Mouse (Mus musculus) layer of hippocampus, postnatal 14 days (tissue): ENCODE measurements around the gene Frrs1l. TPM values are rescaled to one million over a fixed set of nuclear protein-coding genes. Genes with fewer than 3 reads are reported as not detected.

Source experiments
- DNase-seq, 2 experiments: peaks; one replicate each; pipeline ENCODE4 v3.0.0; 2021 to 2022; ENCODE audit warnings: low spot score in 2 of 2, mixed read lengths in 1 of 2
- total RNA-seq, 2 experiments: library from RNA; stranded (reverse); gene quantifications; 2 replicates each; pipeline ENCODE4 v1.2.3; 2021

Gene Frrs1l
- total RNA-seq, 2 experiments from 2014 or later: 161 to 167 TPM

DNA sequence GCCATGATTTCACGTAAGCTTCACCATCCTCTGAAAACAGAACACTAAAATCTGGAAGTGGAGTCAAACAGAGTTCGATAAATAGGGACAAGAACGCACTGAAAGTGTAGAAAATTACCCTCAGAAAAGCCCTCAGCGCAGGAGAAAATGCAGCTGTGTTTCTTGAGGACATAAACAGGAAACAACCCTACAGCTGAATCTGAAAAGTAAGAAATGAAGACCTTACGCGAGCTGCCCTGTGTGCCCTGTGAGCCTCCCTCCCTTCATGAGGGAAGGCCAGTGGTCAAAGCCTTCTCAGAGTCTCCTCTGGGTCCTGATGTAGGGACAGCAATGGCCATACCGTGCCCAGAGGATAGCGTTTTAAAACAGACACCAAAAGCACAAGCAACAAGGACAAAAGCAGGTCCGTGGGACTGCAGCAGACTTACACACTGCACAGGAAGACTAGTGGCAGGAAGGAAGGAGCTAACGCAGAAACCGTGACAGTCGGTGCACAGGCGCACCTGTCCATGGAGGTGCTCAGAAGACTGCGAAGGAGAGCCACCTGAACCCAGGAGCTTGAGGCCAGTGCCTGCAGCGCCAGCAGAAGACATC is 74.4 kb downstream of the Frrs1l start:
- DNase-seq: no peak

DNA sequence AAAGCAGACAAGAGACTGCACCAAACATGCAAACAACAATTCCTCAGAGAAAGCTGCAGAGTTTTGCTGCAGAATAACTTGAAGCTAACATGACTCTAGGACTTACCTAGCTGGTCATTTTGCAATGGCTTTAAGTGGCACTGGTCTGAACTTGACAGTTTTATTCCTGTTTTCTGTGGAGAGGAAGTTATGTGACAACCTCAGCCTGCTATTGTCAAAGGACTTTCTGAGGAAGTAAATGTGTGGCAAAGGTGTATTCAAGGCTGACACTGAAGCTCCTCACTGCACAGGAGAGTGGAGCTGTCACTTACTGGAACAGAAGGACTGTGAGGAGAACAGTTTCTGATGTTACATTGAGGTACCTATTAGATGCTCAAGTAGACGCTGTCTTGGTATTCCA is 75.4 kb downstream of the Frrs1l start:
- DNase-seq: no peak

DNA sequence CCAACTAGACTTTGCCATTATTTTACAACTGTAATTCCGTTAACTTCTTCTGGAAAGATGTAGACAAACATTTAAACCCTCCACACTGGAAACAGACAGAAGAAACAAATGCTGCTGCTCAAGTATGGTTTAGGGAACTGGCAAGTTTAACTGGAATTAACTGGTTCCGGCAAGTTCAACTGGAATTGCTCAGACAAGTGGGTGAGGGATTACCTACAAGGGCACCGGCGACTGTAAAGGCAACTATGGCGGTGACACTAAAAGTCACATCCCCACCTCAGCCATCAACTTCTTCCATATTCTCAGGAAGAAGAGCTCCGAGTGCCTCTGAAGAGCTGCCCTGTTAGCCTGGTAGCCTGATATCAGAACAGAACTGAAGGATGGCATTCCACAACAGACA is 75.9 kb downstream of the Frrs1l start:
- DNase-seq: no peak

- no peak for DNase-seq
Measured at GRCm38 (mm10) chr4:56912382-56913001, 77.7 kb downstream of the Frrs1l start.

- no peak for DNase-seq
Measured at GRCm38 (mm10) chr4:56909568-56909967, 80.6 kb downstream of the Frrs1l start.

DNA sequence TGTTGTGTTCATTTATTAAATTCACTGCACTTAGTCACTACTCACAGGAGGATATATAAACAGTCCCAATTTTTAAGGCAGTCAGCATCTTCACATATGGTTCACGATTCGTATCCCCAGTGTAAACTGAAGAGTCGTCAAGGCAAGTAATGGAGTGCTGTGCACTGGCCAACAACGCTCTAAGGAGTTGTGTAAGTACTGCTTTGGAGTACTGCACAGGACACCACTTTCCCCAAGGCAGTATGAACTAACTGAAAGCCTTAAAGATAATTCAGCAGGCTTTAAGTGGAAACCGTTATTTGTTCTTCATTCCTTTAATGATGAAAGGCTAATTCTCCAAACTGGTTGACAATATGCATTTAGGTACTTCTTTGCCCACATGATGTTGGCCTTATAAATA is 82.5 kb downstream of the Frrs1l start:
- no peak for DNase-seq

Other genes starting within 250 kb of the Frrs1l start
- under 1 TPM in 1 of 2 experiments, not detected in 1; 0.26 TPM for gene Actl7b, start 248.9 kb downstream of the Frrs1l start, total RNA-seq
- not detected for gene Actl7a, start 247.0 kb downstream of the Frrs1l start, total RNA-seq
- 10 to 100 TPM; 63.0 to 63.6 TPM for gene Elp1, start 188.1 kb downstream of the Frrs1l start, total RNA-seq
- 10 to 100 TPM; 17.6 to 19.1 TPM for gene Fam206a, start 188.0 kb downstream of the Frrs1l start, total RNA-seq
- gene Ctnnal1, start 125.2 kb downstream of the Frrs1l start, total RNA-seq: 10 to 100 TPM; 17.4 to 18.9 TPM
- 10 to 100 TPM; 28.1 to 28.7 TPM for gene Tmem245, start 43.0 kb downstream of the Frrs1l start, total RNA-seq
- gene Epb41l4b, start 153.0 kb upstream of the Frrs1l start, total RNA-seq: 10 to 100 TPM; 14.8 to 18.4 TPM